Mouse (Mus musculus): ENCODE measurements around the gene Mc1r.

Mc1r gene

GRCm38 (mm10) chr8:123406786-123407185 lies at the start of gene Mc1r:
Gene Mc1r, plus strand, starts transcription at chr8:123407107.
- no peak for DNase-seq (ENCODE audit: low read depth, low spot score)

GRCm38 (mm10) chr8:123361082-123361739 lies 45.7 kb upstream of the Mc1r start:
- peak; percentile 70 for DNase-seq (ENCODE audit: low read depth, low spot score)

- peak; percentile 99 for DNase-seq (ENCODE audit: low read depth, low spot score)
These were observed 33.3 kb upstream of the Mc1r start, which contains the start of gene Tcf25 for GRCm38 (mm10) chr8:123373403-123374238. Gene Tcf25, plus strand, starts transcription at chr8:123373753.

GRCm38 (mm10) chr8:123374239-123374578 lies 32.7 kb upstream of the Mc1r start:
- DNase-seq (ENCODE audit: low read depth, low spot score): peak; percentile 92

GRCm38 (mm10) chr8:123375701-123376100 lies 31.2 kb upstream of the Mc1r start:
- no peak for DNase-seq (ENCODE audit: low read depth, low spot score)

GRCm38 (mm10) chr8:123376106-123376505 lies 30.8 kb upstream of the Mc1r start:
- DNase-seq (ENCODE audit: low read depth, low spot score): no peak

GRCm38 (mm10) chr8:123381711-123382110 lies 25.2 kb upstream of the Mc1r start:
- DNase-seq (ENCODE audit: low read depth, low spot score): no peak

GRCm38 (mm10) chr8:123382516-123382915 lies 24.4 kb upstream of the Mc1r start:
- no peak for DNase-seq (ENCODE audit: low read depth, low spot score)

- no peak for DNase-seq (ENCODE audit: low read depth, low spot score)
These were observed 21.9 kb upstream of the Mc1r start for GRCm38 (mm10) chr8:123384883-123385540.

GRCm38 (mm10) chr8:123387041-123387440 lies 19.9 kb upstream of the Mc1r start:
- no peak for DNase-seq (ENCODE audit: low read depth, low spot score)

- no peak for DNase-seq (ENCODE audit: low read depth, low spot score)
These were observed 19.1 kb upstream of the Mc1r start for GRCm38 (mm10) chr8:123387801-123388200.

- no peak for DNase-seq (ENCODE audit: low read depth, low spot score)
These were observed 17.9 kb upstream of the Mc1r start for GRCm38 (mm10) chr8:123389026-123389425.

- no peak for DNase-seq (ENCODE audit: low read depth, low spot score)
These were observed 8.6 kb upstream of the Mc1r start for GRCm38 (mm10) chr8:123398308-123398707.

- DNase-seq (ENCODE audit: low read depth, low spot score): no peak
These were observed 5.0 kb upstream of the Mc1r start for GRCm38 (mm10) chr8:123401936-123402335.

GRCm38 (mm10) chr8:123402730-123403326 lies 4.1 kb upstream of the Mc1r start:
- no peak for DNase-seq (ENCODE audit: low read depth, low spot score)

GRCm38 (mm10) chr8:123404521-123404920 lies 2.4 kb upstream of the Mc1r start:
- no peak for DNase-seq (ENCODE audit: low read depth, low spot score)

GRCm38 (mm10) chr8:123407612-123408011 lies 705 bp downstream of the Mc1r start:
- no peak for DNase-seq (ENCODE audit: low read depth, low spot score)

GRCm38 (mm10) chr8:123408586-123409544 lies 2.0 kb downstream of the Mc1r start:
- no peak for DNase-seq (ENCODE audit: low read depth, low spot score)

- DNase-seq (ENCODE audit: low read depth, low spot score): no peak
These were observed 3.2 kb downstream of the Mc1r start for GRCm38 (mm10) chr8:123410049-123410587.

GRCm38 (mm10) chr8:123410788-123411187 lies 3.9 kb downstream of the Mc1r start:
- no peak for DNase-seq (ENCODE audit: low read depth, low spot score)

- peak; percentile 70 for DNase-seq (ENCODE audit: low read depth, low spot score)
These were observed 4.3 kb downstream of the Mc1r start, which contains the start of gene Tubb3 for GRCm38 (mm10) chr8:123411246-123411645. Gene Tubb3, plus strand, starts transcription at chr8:123411424.
